Mouse (Mus musculus): ENCODE measurements around the gene Nktr.

GRCm38 (mm10) chr9:121785261-121785660 lies 66.3 kb downstream of the Nktr start:
- TF ChIP-seq CTCF (IDR thresholded peaks at IDR 0.05; ENCODE audit: low read depth) (no peak), EP300 (IDR thresholded peaks at IDR 0.05; ENCODE audit: low read depth) (no peak)

Measured in heart, postnatal 0 days (tissue).